Mouse (Mus musculus): ENCODE measurements around the gene Sorbs2.

GRCm38 (mm10) chr8:45608413-45608812 lies 100.8 kb downstream of the Sorbs2 start:
- TF ChIP-seq MAX (IDR thresholded peaks at IDR 0.05) (no peak), CTCF (IDR thresholded peaks at IDR 0.05; ENCODE audit: control insufficient read depth, insufficient read depth, insufficient read length) (no peak), USF1 (IDR thresholded peaks at IDR 0.05; ENCODE audit: low read depth) (no peak)
